Mouse (Mus musculus) adrenal gland, postnatal 10 days (tissue): Measurements from ENCODE around the gene Olfr538. TPM values are rescaled to one million over a fixed set of nuclear protein-coding genes. Genes with fewer than 3 reads are reported as not detected.
"Not testable (repeated sequence)": the region's sequence is repeated elsewhere in the genome, so short reads cannot be mapped to it uniquely, and the experiment has no call there.

Experiments
- DNase-seq: peaks from one replicate; pipeline ENCODE4 v3.0.0; 2021; ENCODE audit warnings: mixed read lengths
- long read RNA-seq, 2 experiments: library from polyadenylated mRNA; stranded (forward); transcript quantifications; one replicate each; pipeline ENCODE4 v2.0.0; 2021
- total RNA-seq, 2 experiments: library from RNA; stranded (reverse); gene quantifications; 2 replicates each; pipeline ENCODE4 v1.2.3; 2021

Gene Olfr538
- total RNA-seq, result not detected
- long read RNA-seq, experiment 1, result 0 reads
- long read RNA-seq, experiment 2, result 0 reads

- DNase-seq, result no peak
Measured at GRCm38 (mm10) chr7:140567586-140567985, at the start of gene Olfr538. Gene Olfr538 (plus strand): TSS chr7:140567886.

- no peak for DNase-seq
Measured at GRCm38 (mm10) chr7:140539746-140540145, 27.9 kb upstream of the Olfr538 start.

GRCm38 (mm10) chr7:140600969-140601368 lies 33.3 kb downstream of the Olfr538 start, which contains the start of gene Olfr46:
Gene Olfr46 (plus strand): TSS chr7:140601269.
- not testable (repeated sequence) for DNase-seq

Other genes starting within 250 kb of the Olfr538 start
- gene Olfr525, start 247.0 kb upstream of the Olfr538 start, total RNA-seq, result not detected
- gene Olfr527, start 233.9 kb upstream of the Olfr538 start, total RNA-seq, result not detected
- gene Olfr60, start 206.2 kb upstream of the Olfr538 start, total RNA-seq, result not detected
- gene Olfr530, start 191.6 kb upstream of the Olfr538 start, total RNA-seq, result not detected
- not detected for gene Olfr531, start 165.0 kb upstream of the Olfr538 start, total RNA-seq
- not detected for gene Olfr532, start 146.2 kb upstream of the Olfr538 start, total RNA-seq
- gene Olfr533, start 104.5 kb upstream of the Olfr538 start, total RNA-seq, result not detected
- not detected for gene Olfr535, start 83.7 kb upstream of the Olfr538 start, total RNA-seq
- not detected for gene Olfr536, start 60.5 kb upstream of the Olfr538 start, total RNA-seq
- gene Olfr46, start 33.4 kb downstream of the Olfr538 start, total RNA-seq, result not detected
- not detected for gene Olfr61, start 61.1 kb downstream of the Olfr538 start, total RNA-seq
- not detected for gene Olfr53, start 78.6 kb downstream of the Olfr538 start, total RNA-seq
- gene Olfr539, start 92.0 kb downstream of the Olfr538 start, total RNA-seq, result not detected
- not detected for gene Olfr45, start 114.1 kb downstream of the Olfr538 start, total RNA-seq
- gene Olfr541, start 129.4 kb downstream of the Olfr538 start, total RNA-seq, result not detected
- 100 to 1,000 TPM; 231 to 556 TPM for gene Cyp2e1, start 195.9 kb downstream of the Olfr538 start, total RNA-seq
- not detected for gene Syce1, start 220.0 kb downstream of the Olfr538 start, total RNA-seq